Mouse (Mus musculus) heart, embryonic 12.5 days (tissue): Measurements from ENCODE around the gene Cd93. TPM values are rescaled to one million over a fixed set of nuclear protein-coding genes. Genes with fewer than 3 reads are reported as not detected.

Experiments
- ATAC-seq: fragments of 200-750 bp; cut with Nextera tagmentation; 2 replicates; pipeline ENCODE4 v1.8.0; 2017; ENCODE audit warnings: moderate TSS enrichment, moderate library complexity; ENCODE audit not compliant: insufficient number of reproducible peaks, low FRiP score
- H3K27ac ChIP-seq: fragments of 300-500 bp; sonication (generic); 2 replicates; pipeline ENCODE4 v1.5.1; 2016; ENCODE audit warnings: mild to moderate bottlenecking, moderate library complexity; ENCODE audit not compliant: poor library complexity, severe bottlenecking
- H3K27me3 ChIP-seq: fragments of 300-500 bp; sonication (generic); replicated peaks from 2 replicates; pipeline ENCODE4 v1.6.1; 2016; ENCODE audit warnings: mild to moderate bottlenecking, moderate library complexity
- H3K36me3 ChIP-seq: fragments of 300-500 bp; sonication (generic); 2 replicates; pipeline ENCODE4 v1.6.1; 2016; ENCODE audit warnings: mild to moderate bottlenecking, moderate library complexity
- H3K4me1 ChIP-seq: fragments of 300-500 bp; sonication (generic); replicated peaks from 2 replicates; pipeline ENCODE4 v1.6.1; 2016; ENCODE audit warnings: mild to moderate bottlenecking
- H3K4me2 ChIP-seq: fragments of 300-500 bp; sonication (generic); 2 replicates; pipeline ENCODE4 v1.6.1; 2016; ENCODE audit warnings: mild to moderate bottlenecking, moderate library complexity
- H3K4me3 ChIP-seq: fragments of 300-500 bp; sonication (generic); 2 replicates; pipeline ENCODE4 v1.5.1; 2016; ENCODE audit warnings: mild to moderate bottlenecking
- H3K9ac ChIP-seq: fragments of 300-500 bp; sonication (generic); 2 replicates; pipeline ENCODE4 v1.6.1; 2016; ENCODE audit warnings: mild to moderate bottlenecking, moderate library complexity
- H3K9me3 ChIP-seq: fragments of 300-500 bp; sonication (generic); replicated peaks from 2 replicates; pipeline ENCODE4 v1.6.1; 2016; ENCODE audit warnings: mild to moderate bottlenecking, moderate library complexity
- WGBS: fragments of 180-500 bp; shearing (Covaris S2); methylation state at CpG from one replicate; pipeline ENCODE4 v1.1.7; 2016; 5-methylcytosine and 5-hydroxymethylcytosine counted together
- polyA plus RNA-seq: library from polyadenylated mRNA; unstranded; fragments of >200 nt; fragmentation: Nextera tagmentation; extraction: Ambion mirVana; gene quantifications from 2 replicates; pipeline ENCODE4 v1.2.1, GENCODE M21; 2016

The Cd93 gene
- polyA plus RNA-seq, 1 experiment from 2014 or later = 27.3 TPM

- Histone ChIP-seq H3K36me3 (no peaks in the 10 kb centered on the region), H3K9me3 (no peaks in the 10 kb centered on the region), H3K9ac (no peak overlapping the region), H3K27me3 (no peaks in the 10 kb centered on the region), H3K27ac (no peak overlapping the region), H3K4me1 (no peaks in the 10 kb centered on the region), H3K4me3 (no peak overlapping the region), H3K4me2 (no peak overlapping the region)
- WGBS = 82% methylated on average over 1 of the region's 1 CpGs
- ATAC-seq = no peak
These were observed 21.7 kb downstream of the Cd93 start for GRCm38 (mm10) chr2:148421706-148422105.

DNA sequence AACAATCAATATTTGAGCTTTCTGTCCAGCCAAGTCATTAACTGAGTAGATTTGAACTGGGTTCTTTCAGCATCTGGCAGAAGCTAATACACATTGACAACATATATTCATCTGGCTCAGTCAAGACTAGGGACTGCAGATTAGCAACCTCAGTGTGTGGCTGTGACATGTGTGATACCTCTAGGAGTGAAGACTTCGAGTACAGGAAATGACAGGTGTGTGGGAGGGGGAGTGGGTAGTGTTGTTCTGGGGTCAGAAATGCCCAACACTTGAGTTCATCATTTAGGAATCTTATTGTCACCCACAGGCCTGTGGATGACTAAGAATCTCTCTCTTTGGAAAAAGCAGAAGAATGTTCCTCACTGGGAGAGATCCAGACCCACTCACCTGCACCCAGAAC is 22.3 kb downstream of the Cd93 start:
- no peaks in the 10 kb centered on the region for H3K4me1 ChIP-seq
- no peak overlapping the region for H3K9ac ChIP-seq
- H3K36me3 ChIP-seq = no peaks in the 10 kb centered on the region
- H3K27ac ChIP-seq = no peak overlapping the region
- no peaks in the 10 kb centered on the region for H3K9me3 ChIP-seq
- no peak overlapping the region for H3K4me3 ChIP-seq
- H3K27me3 ChIP-seq = no peaks in the 10 kb centered on the region
- WGBS = 47% methylated on average over 1 of the region's 1 CpGs
- H3K4me2 ChIP-seq = no peak overlapping the region
- no peak for ATAC-seq

GRCm38 (mm10) chr2:148419776-148420175 is 23.6 kb downstream of the Cd93 start:
- Histone ChIP-seq H3K9me3 (no peaks in the 10 kb centered on the region; the same call in 1 of the 2 replicates), H3K27me3 (no peaks in the 10 kb centered on the region), H3K4me1 (no peaks in the 10 kb centered on the region), H3K4me2 (no peak overlapping the region), H3K36me3 (no peaks in the 10 kb centered on the region), H3K9ac (no peak overlapping the region), H3K4me3 (no peak overlapping the region), H3K27ac (no peak overlapping the region)
- 92% methylated on average over 2 of the region's 2 CpGs for WGBS
- no peak for ATAC-seq

GRCm38 (mm10) chr2:148419151-148419550 is 24.2 kb downstream of the Cd93 start:
- H3K9ac ChIP-seq = no peak overlapping the region
- ATAC-seq = no peak
- no peaks in the 10 kb centered on the region for H3K4me1 ChIP-seq
- no peaks in the 10 kb centered on the region for H3K36me3 ChIP-seq
- H3K27me3 ChIP-seq = no peaks in the 10 kb centered on the region
- H3K4me2 ChIP-seq = no peak overlapping the region
- no peak overlapping the region for H3K4me3 ChIP-seq
- no peaks in the 10 kb centered on the region; the same call in 1 of the 2 replicates for H3K9me3 ChIP-seq
- H3K27ac ChIP-seq = no peak overlapping the region
- 46% methylated on average over 3 of the region's 3 CpGs for WGBS

DNA sequence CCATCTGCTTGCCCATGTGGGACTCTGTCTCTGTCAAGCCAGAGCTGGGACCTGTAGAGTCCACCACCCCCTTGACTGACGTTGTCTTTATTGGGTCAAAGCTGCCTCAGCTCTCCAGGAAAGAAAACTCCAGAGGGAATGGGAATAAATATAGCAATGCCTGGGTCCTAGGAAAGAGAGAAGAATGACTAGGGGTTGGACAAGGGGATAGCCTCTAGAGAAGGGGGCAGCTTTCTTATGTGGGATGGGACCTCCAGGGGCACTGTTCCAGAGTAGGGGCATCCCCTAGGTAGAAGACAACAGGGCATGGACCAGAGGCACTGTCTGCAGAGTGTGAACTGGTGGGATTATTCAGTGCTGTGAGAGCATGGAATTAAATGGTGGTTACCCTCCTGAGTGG is 33.5 kb downstream of the Cd93 start:
- H3K27ac ChIP-seq = no peak overlapping the region
- H3K9me3 ChIP-seq = no peaks in the 10 kb centered on the region
- H3K9ac ChIP-seq = no peak overlapping the region
- no peak overlapping the region for H3K4me3 ChIP-seq
- H3K27me3 ChIP-seq = peaks cover 9% of the 10 kb centered on the region
- no peaks in the 10 kb centered on the region for H3K36me3 ChIP-seq
- no peak for ATAC-seq
- peaks cover 30% of the 10 kb centered on the region for H3K4me1 ChIP-seq
- no peak overlapping the region for H3K4me2 ChIP-seq
- WGBS = 89% methylated on average over 1 of the region's 1 CpGs

GRCm38 (mm10) chr2:148409141-148409540 is 34.2 kb downstream of the Cd93 start:
- peak overlapping the region; percentile 89 for H3K4me2 ChIP-seq
- H3K4me1 ChIP-seq = peaks cover 30% of the 10 kb centered on the region
- H3K36me3 ChIP-seq = no peaks in the 10 kb centered on the region
- H3K9me3 ChIP-seq = no peaks in the 10 kb centered on the region
- peak; percentile 76 for ATAC-seq
- H3K27ac ChIP-seq = no peak overlapping the region
- H3K27me3 ChIP-seq = peaks cover 9% of the 10 kb centered on the region
- 16% methylated on average over 9 of the region's 9 CpGs for WGBS
- H3K9ac ChIP-seq = no peak overlapping the region
- no peak overlapping the region for H3K4me3 ChIP-seq

DNA sequence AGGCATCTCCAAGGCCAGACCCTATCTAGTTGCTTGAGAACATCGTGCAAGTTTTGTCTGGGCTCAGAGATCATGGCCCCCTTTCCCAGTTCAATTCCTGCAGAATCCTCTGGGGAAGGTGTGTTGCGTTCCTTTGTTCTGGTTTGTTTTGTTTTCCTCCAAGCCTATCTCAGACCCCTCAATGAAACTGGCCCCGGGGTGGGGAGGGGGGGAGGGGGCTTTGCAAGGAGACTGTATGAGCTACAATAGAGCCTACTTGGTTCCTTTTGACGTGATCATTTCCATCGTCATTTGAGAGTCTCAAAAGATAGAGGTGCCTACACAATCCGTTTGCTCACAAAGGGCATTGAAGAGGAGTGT is 34.6 kb downstream of the Cd93 start:
- Histone ChIP-seq H3K27me3 (peaks cover 9% of the 10 kb centered on the region), H3K4me2 (peak overlapping the region; percentile 89), H3K9ac (peak overlapping the region; percentile 68; the same call in 1 of the 2 replicates), H3K4me3 (0 out of 2 replicates have a peak overlapping the region, but pooled peaks have one; percentile 50), H3K9me3 (no peaks in the 10 kb centered on the region), H3K36me3 (no peaks in the 10 kb centered on the region), H3K27ac (no peak overlapping the region), H3K4me1 (peaks cover 30% of the 10 kb centered on the region)
- peak; percentile 24 for ATAC-seq
- 13% methylated on average over 6 of the region's 6 CpGs for WGBS

DNA sequence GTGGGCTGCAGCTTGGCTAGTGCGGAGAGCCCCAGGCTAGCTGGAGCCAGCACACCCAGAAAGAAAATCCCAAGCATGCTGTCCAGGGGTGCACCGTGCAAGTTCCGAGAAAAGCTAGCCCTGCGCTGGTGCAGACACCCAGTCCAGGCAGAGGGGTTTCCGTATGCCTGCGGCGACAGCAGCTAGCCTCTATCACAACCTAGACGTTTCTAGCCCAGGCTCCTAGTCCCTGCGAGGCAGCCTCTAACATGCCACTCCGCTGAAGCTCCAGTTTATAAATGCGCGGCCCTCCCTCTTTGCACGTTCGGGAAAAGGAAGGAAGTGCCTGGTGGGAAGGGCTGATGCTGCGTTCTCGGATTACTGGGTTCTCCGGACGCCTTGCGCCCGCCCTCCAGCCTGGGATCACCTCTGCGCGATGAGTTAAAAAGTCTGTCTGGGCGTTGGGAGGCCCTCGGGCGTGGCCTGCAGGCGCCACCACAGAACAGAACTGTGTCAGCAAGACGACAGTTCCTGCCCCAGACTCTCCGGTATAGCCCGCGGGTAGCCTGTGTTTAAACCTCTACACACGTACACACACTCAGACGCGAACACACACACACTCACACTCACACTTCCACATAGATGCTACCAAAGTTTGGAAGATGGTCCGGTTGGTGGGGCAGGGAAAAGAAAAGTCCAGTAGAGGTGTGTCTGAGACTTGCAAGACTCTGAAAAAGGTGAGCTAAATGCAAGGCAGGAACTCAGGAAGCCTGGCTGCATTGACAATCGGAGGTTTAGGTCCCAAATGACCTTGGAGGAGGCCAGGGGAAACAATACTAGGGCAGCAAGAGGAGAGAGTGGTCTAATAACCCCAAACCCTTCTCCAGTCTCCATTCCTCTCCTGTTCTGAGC is 35.2 kb downstream of the Cd93 start, which contains the start of gene Thbd:
Thbd (minus strand) TSS at position 319 of the 891 bp plus-strand sequence.
- Histone ChIP-seq H3K27ac (peak within 1 kb of the TSS; percentile 36; the same call in 1 of the 2 replicates), H3K9me3 (no peaks in the 10 kb centered on the region), H3K4me1 (peaks cover 30% of the 10 kb centered on the region), H3K4me2 (peak within 1 kb of the TSS; percentile 89), H3K9ac (peak within 1 kb of the TSS; percentile 68), H3K4me3 (peak within 1 kb of the TSS; percentile 50), H3K36me3 (no peaks in the 10 kb centered on the region), H3K27me3 (peaks cover 9% of the 10 kb centered on the region)
- peak; percentile 69 for ATAC-seq
- WGBS = 2% methylated on average over 35 of the region's 35 CpGs

DNA sequence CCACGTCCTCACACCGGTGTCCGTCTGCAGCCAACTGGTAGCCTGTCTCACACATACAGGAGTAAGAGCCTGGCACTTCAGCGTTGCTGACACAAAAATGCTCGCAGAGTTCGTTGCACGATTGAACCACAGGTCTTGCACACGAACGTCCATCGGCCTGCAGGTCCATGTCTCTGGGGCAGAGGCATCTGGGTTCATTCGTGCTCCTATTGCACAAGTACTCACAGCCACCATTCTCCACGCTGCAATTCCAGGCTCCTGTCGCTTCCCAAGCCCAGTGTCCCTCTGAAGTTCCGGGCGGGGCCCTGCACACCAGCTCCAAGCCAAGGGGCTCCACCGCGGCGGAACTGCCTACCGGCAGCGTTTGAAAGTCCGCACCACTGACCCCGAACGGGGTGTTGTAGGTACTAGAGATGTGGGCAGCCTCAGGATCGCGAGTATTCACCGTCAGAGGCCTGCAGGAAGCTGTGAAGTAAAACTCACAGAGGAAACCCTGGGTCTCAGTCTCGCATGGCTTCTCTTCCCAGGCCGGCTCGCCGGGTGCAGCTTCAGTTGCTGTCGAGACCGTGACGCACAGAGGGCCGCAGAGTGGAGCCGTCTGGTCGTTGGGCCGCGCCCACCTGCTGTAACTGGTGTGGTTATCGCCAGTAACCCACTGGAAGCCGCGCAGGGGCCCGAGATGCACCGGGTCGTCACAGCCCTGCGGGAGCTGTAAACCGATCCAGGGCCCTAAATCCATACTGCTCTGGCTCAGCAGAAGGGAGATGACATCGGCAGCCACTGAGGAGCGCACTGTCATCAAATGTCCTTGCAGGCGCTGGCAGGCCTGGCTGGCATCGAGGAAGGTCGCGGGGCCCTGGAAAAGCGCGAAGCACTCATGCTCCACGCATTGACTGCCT is 36.1 kb downstream of the Cd93 start:
- no peaks in the 10 kb centered on the region for H3K9me3 ChIP-seq
- peaks cover 9% of the 10 kb centered on the region for H3K27me3 ChIP-seq
- 2% methylated on average over 55 of the region's 55 CpGs for WGBS
- peak overlapping the region; percentile 89 for H3K4me2 ChIP-seq
- H3K4me1 ChIP-seq = peaks cover 30% of the 10 kb centered on the region
- H3K36me3 ChIP-seq = no peaks in the 10 kb centered on the region
- H3K4me3 ChIP-seq = peak overlapping the region; percentile 50
- H3K27ac ChIP-seq = peak overlapping the region; percentile 36; the same call in 1 of the 2 replicates
- H3K9ac ChIP-seq = peak overlapping the region; percentile 68
- ATAC-seq = peak; percentile 23

GRCm38 (mm10) chr2:148406160-148406970 is 37.0 kb downstream of the Cd93 start:
- peak; percentile 16; the same call in 1 of the 2 replicates for ATAC-seq
- Histone ChIP-seq H3K9ac (peak overlapping the region; percentile 68), H3K4me3 (peak overlapping the region; percentile 50), H3K4me1 (peaks cover 30% of the 10 kb centered on the region), H3K9me3 (no peaks in the 10 kb centered on the region), H3K36me3 (no peaks in the 10 kb centered on the region), H3K27me3 (peaks cover 9% of the 10 kb centered on the region), H3K4me2 (peak overlapping the region; percentile 89), H3K27ac (no peak overlapping the region)
- WGBS = 13% methylated on average over 34 of the region's 34 CpGs
